Mouse (Mus musculus) testis, adult 2 months (tissue): ENCODE results near the gene Gm42742.

Experiments
- CTCF ChIP-seq: fragments of 200-500 bp; IDR thresholded peaks from 2 replicates; pipeline ENCODE4 v1.5.1; 2012; ENCODE audit warnings: low read depth, mild to moderate bottlenecking, inconsistent platforms, low read length, moderate library complexity; ENCODE audit not compliant: control insufficient read depth, insufficient read depth, insufficient replicate concordance
- POLR2A ChIP-seq: fragments of 200-500 bp; IDR thresholded peaks from 2 replicates; pipeline ENCODE4 v1.6.1; 2012; ENCODE audit warnings: low read depth, mild to moderate bottlenecking, inconsistent platforms, low read length, moderate library complexity; ENCODE audit not compliant: control insufficient read depth

DNA sequence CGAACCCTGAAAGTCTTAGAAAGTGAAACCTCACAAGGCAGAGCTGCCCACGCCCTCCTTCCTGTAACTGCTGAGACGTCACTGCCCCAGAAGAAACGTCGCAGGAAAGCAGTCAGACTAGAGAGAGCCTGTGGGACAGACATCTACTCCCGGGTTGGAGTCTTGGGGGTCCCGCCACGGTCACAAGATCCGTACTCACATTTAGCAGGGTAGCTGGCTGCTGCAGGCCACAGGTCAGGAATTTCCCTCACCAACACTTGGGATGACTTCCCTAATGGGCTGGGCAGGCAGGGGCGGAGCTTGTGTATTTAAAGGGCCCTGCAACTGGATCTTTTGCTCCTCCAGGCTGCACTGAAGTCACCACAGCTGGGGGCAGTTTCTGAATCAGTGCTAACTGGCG is 6.6 kb downstream of the Gm42742 start, which contains the start of gene Mvp:
- no peak for TF ChIP-seq CTCF
- no peak for TF ChIP-seq POLR2A
